Mouse (Mus musculus): ENCODE data around the gene Letm1. TPM values are rescaled to one million over a fixed set of nuclear protein-coding genes. Genes with fewer than 3 reads are reported as not detected.

The Letm1 gene
- 100 to 1,000 TPM in 1 of 2 experiments, 10 to 100 TPM in 1; 98.0 to 103 TPM for total RNA-seq (2021)
- long read RNA-seq, experiment 1, full-length matches to known transcripts: 132 of 158 reads
- long read RNA-seq, experiment 1, partial matches to known transcripts: 6 of 158 reads
- long read RNA-seq, experiment 1, other reads (novel, unspliced or antisense): 20 of 158 reads
- long read RNA-seq, experiment 2, full-length matches to known transcripts: 107 of 130 reads
- long read RNA-seq, experiment 2, partial matches to known transcripts: 8 of 130 reads
- long read RNA-seq, experiment 2, other reads (novel, unspliced or antisense): 15 of 130 reads

DNA sequence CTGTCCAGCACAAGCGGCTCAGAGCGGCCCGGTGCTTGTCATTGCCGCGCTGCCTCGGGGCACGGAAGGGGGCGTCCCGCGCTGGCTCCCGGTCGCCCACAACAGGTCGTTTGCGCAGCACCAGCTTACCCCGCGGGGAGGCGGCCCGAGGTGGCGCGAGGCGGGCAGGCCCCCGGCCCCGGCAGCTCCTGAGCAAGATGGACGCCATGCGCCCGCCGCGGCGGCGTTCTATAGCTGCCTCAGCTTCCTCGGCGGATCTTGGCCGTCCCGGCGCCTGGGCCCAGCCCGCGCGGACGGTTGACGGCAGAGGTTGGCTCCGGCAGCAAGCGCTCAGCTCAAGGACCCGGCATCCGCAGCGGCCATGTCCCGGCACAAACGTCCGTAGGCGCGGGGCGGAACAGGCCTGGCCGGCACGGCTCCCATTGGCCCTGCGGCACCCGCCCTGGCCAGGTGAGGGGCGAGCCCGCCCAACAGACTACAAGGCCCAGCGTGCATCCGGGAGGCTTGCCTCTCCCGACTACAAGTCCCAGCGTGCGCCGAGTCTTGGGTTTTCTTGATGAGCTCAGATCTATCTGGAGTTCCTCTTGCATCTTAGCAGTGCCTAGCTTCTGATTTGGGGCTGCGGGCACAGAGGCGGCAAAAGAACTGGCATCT lies at the start of gene Letm1:
TSS of gene Letm1 (minus strand) at position 473 of the 654 bp plus-strand sequence.
- TF ChIP-seq CTCF (IDR thresholded peaks at IDR 0.05): no peak; the same call in none of the 2 replicates

DNA sequence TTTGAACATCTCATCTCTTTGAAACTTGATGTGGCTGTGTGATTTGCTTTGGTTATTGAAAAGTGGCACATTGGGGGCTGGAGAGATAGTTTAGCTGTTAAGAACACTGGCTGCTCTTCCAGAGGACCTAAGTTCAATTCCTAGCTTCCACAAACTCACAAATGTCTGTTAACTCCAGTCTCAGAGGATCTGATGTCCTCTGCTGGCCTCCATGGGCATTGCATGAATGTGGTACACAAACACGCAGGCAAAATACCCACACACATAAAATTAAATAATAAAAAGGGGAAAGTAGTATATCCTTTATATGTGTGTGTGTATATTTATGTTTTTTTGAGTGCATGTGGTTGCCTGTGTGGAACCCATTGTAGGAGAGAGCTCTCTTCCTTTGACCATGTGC lies 48.2 kb upstream of the Letm1 start:
- intact Hi-C loops (cut with DNase I): no loop called here
- peak; percentile 45 for TF ChIP-seq CTCF (IDR thresholded peaks at IDR 0.05)

More for the DNA sequence above, at the start of gene Letm1:
- peak within 1 kb of the TSS; percentile 78 for H3K4me3 ChIP-seq
- H3K27ac ChIP-seq: peak within 1 kb of the TSS; percentile 92
- DNase-seq (ENCODE audit: extremely low spot score in 1 of 2, low spot score in 2 of 2): peak; percentile 95
- intact Hi-C loops (cut with DNase I): loop anchor here (1.0 to 2.0 kb wide), 3 partner anchors 37 to 154 kb away; partner anchors contain the start of genes Nelfa, Tacc3 and Tmem129

DNA sequence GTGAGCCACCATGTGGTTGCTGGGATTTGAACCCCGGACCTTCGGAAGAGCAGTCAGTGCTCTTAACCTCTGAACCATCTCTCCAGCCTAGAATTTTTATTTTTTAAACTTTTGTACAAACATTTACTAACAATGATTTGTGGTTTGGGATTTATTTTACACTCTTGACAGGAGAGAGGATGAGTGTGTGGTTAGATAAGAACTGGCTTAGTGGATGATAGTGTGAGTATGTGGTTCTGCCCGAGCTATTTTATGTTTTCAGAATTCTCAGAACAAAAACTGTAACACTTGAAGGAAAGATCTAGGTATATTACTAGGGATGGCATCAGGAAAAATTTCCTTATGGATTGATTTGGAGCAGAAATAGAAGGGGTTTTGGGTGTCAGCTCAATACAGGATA lies 47.3 kb upstream of the Letm1 start:
- no peak overlapping the region for H3K27ac ChIP-seq
- H3K4me3 ChIP-seq: no peak overlapping the region
- no peak for TF ChIP-seq CTCF (IDR thresholded peaks at IDR 0.05)
- intact Hi-C loops (cut with DNase I): no loop called here
- no peak for DNase-seq (ENCODE audit: extremely low spot score in 1 of 2, low spot score in 2 of 2)

More for the DNA sequence above, 48.2 kb upstream of the Letm1 start:
- Histone ChIP-seq H3K27ac (no peak overlapping the region), H3K4me3 (no peak overlapping the region)
- no peak for DNase-seq (ENCODE audit: extremely low spot score in 1 of 2, low spot score in 2 of 2)

DNA sequence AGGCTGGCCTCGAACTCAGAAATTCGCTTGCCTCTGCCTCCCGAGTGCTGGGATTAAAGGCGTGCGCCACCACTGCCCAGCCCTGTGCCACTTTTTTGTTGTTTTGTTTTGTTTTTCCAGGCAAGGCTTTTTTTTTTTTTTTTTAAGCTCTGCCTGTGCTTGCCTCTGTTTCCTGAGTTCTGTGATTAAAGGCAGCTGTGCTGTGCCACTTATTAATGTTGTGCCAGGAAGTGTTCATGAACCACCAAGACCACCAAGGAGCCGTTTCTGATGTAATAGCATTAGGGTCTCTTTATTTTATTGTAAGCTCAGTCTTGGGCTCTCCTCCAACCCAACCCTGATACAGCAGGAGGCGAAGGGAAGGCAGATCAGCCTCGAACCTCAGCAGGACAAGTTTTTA lies 45.5 kb upstream of the Letm1 start:
- Histone ChIP-seq H3K4me3 (no peak overlapping the region), H3K27ac (no peak overlapping the region)
- TF ChIP-seq CTCF (IDR thresholded peaks at IDR 0.05): no peak
- no peak for DNase-seq (ENCODE audit: extremely low spot score in 1 of 2, low spot score in 2 of 2)
- intact Hi-C loops (cut with DNase I): no loop called here

DNA sequence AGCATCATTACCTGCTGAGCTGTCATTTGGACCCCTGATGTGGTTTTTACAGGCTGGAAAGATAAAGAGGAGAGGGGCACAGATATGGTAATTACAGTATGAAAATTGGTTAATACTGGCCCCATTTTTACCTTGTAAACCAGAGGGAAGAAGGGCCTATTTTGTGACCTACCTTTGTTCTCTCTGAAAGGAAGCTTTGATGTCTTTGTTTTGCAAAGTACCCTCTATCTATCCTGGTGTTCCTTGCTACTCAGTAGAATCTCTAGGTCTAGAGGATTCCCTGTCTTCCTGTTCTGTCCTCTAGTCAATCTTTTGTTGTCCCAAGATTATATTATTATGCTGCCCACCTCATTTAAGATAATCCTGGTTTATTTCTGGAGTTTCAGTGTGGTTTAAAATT lies 43.4 kb upstream of the Letm1 start:
- no peak overlapping the region for H3K27ac ChIP-seq
- no peak for DNase-seq (ENCODE audit: extremely low spot score in 1 of 2, low spot score in 2 of 2)
- no peak for TF ChIP-seq CTCF (IDR thresholded peaks at IDR 0.05)
- intact Hi-C loops (cut with DNase I): no loop called here
- H3K4me3 ChIP-seq: no peak overlapping the region

DNA sequence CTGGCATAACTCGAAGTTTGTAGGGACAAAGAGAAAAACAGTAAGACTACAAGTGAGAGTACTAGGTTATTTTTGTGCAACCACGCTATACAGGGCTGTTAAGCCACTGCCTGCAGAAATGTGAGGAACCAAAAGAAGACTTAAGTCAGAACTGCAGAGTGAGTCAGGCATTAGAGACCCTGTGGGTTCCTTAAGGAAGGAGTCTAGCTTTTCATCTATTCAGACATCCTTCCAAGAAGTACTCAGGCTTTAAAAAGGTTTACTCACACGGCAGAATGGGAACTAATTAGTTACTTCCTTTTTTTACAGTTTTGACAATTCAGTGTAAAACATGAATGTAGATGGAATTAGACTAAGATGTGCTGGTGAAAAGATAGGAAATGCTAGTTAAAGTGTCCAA lies 39.8 kb upstream of the Letm1 start:
- H3K27ac ChIP-seq: no peak overlapping the region
- intact Hi-C loops (cut with DNase I): no loop called here
- no peak for DNase-seq (ENCODE audit: extremely low spot score in 1 of 2, low spot score in 2 of 2)
- no peak for TF ChIP-seq CTCF (IDR thresholded peaks at IDR 0.05)
- no peak overlapping the region; the same call in 1 of the 2 replicates for H3K4me3 ChIP-seq

DNA sequence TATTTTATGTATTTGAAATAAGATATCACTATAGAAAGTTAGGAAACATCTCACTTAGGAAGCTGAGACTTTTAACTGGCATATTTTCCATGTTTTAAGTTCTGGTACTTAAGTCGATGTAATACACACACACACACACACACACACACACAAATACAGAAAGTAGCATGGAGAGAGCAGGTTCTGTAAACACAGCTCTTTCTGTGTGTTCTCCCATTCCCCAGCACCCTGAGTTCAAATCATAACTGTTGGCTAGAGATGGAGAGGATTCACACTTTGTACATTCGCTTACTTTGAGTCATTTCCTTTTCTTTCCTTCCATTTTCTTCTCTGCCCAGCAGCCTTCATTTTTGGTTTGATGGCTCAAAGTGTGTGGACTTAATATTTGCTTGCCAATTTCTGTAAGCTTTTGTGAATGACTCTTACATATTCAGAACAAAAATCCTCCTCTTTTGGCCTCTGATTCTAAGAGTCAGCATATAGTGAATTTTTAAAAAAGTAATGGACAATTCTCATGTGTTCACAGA lies 39.3 kb upstream of the Letm1 start:
- H3K4me3 ChIP-seq: peak overlapping the region; percentile 99
- TF ChIP-seq CTCF (IDR thresholded peaks at IDR 0.05): no peak
- DNase-seq (ENCODE audit: extremely low spot score in 1 of 2, low spot score in 2 of 2): no peak
- H3K27ac ChIP-seq: no peak overlapping the region
- intact Hi-C loops (cut with DNase I): no loop called here

DNA sequence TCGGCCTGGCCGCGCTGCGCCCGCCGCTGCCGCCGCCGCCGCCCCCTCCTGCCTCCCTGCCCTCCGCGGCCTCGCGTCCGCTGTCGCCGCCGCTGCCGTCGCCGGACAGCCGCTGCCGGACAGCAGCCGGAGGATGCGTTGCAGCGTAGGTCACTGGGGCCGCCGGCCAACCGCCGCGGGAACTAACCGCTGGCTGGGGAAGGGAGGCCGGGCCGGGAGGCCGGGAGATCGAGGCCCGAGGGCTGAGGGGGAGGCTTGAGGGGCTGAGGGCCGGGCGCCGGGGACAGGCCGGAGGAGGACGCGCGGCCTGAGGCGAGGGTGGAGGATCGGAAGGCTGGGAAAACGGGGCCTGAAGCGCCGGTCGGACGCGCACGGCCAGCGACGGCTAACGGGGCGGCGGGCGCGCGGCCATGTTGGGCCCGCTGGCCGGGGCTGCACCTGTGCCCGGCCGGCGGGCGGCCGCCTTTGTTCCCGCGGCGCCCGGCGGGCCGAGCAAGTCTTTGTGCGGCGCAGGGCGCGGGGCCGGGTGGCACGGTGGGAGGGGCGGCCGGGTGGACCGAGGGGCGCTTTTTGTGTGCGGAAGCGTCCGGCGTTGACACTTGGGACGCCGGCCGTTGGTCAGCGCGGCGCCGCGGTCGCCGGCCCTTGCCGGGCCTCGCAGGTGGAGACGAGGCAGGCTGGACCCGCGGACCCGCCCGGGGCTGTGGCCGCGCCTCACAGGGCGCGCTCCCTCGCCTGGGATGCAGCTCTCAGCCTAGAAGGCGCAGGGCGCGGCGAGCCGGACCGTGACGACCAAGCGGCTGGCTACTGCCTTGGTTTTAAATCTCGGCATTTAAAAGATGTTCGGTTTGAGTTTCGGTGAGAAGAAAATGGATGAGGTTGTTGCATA lies 38.4 kb upstream of the Letm1 start:
- intact Hi-C loops (cut with DNase I): loop anchor here (1.0 kb wide), 1 partner anchor 163 kb away; the partner anchor contains the start of genes Tacc3 and Tmem129
- TF ChIP-seq CTCF (IDR thresholded peaks at IDR 0.05): no peak
- DNase-seq (ENCODE audit: extremely low spot score in 1 of 2, low spot score in 2 of 2): peak; percentile 39 to 47
- H3K27ac ChIP-seq: peak overlapping the region; percentile 93
- peak overlapping the region; percentile 99 for H3K4me3 ChIP-seq

DNA sequence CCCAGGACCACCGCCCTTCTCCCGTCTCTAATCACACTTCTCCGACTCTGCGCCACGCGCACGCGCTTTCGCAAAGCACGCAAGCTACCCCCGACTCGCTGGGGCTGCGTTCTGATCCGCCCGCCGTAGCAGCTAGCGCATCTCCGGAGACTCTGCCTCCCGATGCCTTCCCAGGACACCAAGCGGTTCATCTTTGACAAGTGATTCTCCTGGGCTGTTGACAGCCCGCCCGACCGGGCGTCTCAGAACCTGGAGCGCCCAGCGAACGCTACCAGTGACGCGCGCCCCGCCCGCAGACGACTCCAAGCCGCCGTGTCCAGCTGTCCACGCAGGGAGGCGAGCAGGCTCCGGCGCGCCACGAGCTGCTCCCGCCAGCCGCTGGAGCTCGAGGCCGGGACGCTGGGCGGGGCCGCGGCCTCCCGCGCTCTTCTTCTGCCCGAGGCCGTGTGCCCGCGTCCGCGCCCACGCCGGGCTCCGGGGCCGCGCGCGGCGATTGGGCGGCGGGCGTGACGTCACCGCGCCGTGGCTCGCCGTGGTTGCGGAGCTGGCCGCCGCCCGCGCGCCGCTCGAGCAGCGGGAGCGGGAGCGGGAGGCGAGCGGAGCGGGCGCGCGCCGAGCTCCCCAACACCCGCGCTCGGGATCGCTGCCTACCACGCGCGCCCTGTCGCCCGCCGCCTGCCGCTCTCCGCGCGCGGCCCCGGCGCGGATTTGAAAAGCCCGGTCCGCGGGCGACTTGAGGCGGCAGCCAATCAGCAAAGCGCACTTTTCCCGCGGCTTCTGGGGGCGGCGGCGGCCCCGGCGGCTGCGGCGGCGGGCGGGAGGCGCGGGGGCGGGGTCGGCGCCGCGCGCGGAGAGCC lies 37.5 kb upstream of the Letm1 start, which contains the start of gene Nsd2:
TSS of gene Nsd2 (plus strand) at position 850 of the 857 bp plus-strand sequence.
- intact Hi-C loops (cut with DNase I): loop anchor here (1.0 kb wide), 3 partner anchors 38 to 162 kb away; partner anchors contain the start of genes Letm1, Nelfa, Tacc3 and Tmem129
- Histone ChIP-seq H3K4me3 (peak within 1 kb of the TSS; percentile 99), H3K27ac (peak within 1 kb of the TSS; percentile 95)
- peak; percentile 93 to 94 for DNase-seq (ENCODE audit: extremely low spot score in 1 of 2, low spot score in 2 of 2)
- no peak; the same call in 1 of the 2 replicates for TF ChIP-seq CTCF (IDR thresholded peaks at IDR 0.05)

DNA sequence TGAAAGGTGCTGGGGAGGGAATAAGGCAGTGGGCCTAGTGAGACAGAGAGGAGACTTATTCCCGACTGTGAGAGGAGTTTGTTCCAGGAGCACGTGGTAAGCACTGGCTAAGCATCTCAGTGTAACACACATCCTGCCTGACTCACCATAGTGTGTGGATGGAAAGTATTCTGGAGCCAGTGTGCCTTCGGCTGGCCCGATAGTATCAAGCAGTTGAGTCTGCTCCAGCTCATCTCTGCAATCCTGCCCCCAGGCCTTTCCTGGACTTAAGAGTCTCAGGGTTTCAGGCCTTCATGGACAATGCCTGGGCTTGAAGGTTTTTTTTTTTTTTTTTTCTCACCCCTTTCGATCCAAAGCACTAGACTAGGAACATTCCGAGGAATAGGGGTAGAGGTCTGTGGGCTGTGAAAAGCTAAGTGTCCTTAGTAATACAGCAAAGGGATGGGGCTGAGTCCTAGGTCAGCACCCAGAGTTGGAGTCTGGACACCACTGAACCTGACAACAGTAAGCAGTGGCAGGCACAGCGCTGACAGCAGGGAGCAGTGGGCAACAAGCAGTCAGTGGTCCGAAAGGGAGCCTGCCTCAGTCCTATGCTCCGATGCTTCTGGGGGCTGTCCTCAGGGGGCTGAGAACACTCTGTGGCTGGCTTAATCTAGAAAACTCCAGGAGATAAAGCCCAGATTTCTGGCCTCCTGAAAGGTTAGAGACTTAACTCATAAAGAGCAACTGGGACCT lies 36.7 kb upstream of the Letm1 start:
- DNase-seq (ENCODE audit: extremely low spot score in 1 of 2, low spot score in 2 of 2): peak; percentile 43 to 48
- peak overlapping the region; percentile 95 for H3K27ac ChIP-seq
- TF ChIP-seq CTCF (IDR thresholded peaks at IDR 0.05): no peak
- peak overlapping the region; percentile 92 for H3K4me3 ChIP-seq
- intact Hi-C loops (cut with DNase I): loop anchor here (1.0 kb wide), 2 partner anchors 37 to 117 kb away; partner anchors contain the start of genes Letm1 and Nelfa
